ENCODE assay signal across 26 mouse cellular contexts in genomic region chr6:96595201-96595600, GRCm38 (mm10).
DNase-seq lines count a peak whose midpoint lies in the region; ATAC-seq and TF ChIP-seq lines count a peak whose summit lies in the region.
"Had no signal": no experiment of that assay in that cellular context is flagged by ENCODE, and none has a peak within 500 bp of the region (broad histone marks: within the 10 kb centered on the region; RNA-seq: fewer than 3 reads in every experiment).

No protein-coding gene starts in this region.

- no peak overlapping the region for H3K4me2 ChIP-seq in kidney, embryonic 16.5 days (replicated peaks; ENCODE audit: low read depth, low read length)
- no peak overlapping the region for H3K4me2 ChIP-seq in heart, embryonic 11.5 days
- H3K4me2 ChIP-seq: embryonic facial prominence, embryonic 13.5 days; embryonic facial prominence, embryonic 15.5 days; forebrain, embryonic 12.5 days had no signal

- no peak overlapping the region for H3K27ac ChIP-seq in ES-Bruce4 (ENCODE audit: insufficient read depth, low read length)
- no peak overlapping the region for H3K27ac ChIP-seq in ES-E14 (ENCODE audit: insufficient read depth, low read depth, low read length, poor library complexity, severe bottlenecking)
- H3K27ac ChIP-seq in kidney, embryonic 16.5 days (ENCODE audit: low read length) = no peak overlapping the region
- H3K27ac ChIP-seq in heart, embryonic 11.5 days (ENCODE audit: low read depth, low read length) = no peak overlapping the region
- H3K27ac ChIP-seq: embryonic facial prominence, embryonic 13.5 days; embryonic facial prominence, embryonic 15.5 days; forebrain, embryonic 10.5 days; forebrain, embryonic 12.5 days had no signal

- H3K27me3 ChIP-seq in E14TG2a.4 (ENCODE audit: insufficient read depth, low read length) (no peaks in the 10 kb centered on the region), ES-Bruce4 (ENCODE audit: control insufficient read depth, insufficient read depth, low read length, poor library complexity, severe bottlenecking) (no peaks in the 10 kb centered on the region)
- H3K27me3 ChIP-seq in kidney, embryonic 16.5 days (ENCODE audit: insufficient read depth, low read length) = no peaks in the 10 kb centered on the region
- H3K27me3 ChIP-seq in heart, embryonic 11.5 days (ENCODE audit: control insufficient read depth, insufficient read depth, low read length) = no peaks in the 10 kb centered on the region
- H3K27me3 ChIP-seq: embryonic facial prominence, embryonic 13.5 days; embryonic facial prominence, embryonic 15.5 days; forebrain, embryonic 12.5 days had no signal

- TF ChIP-seq CTCF in E14TG2a.4 (conservative IDR thresholded peaks at IDR 0.05; ENCODE audit: low read length) (no peak), ES-Bruce4 (IDR thresholded peaks at IDR 0.05; ENCODE audit: low read depth, low read length) (no peak)

- H3K4me3 ChIP-seq in E14TG2a.4 (replicated peaks; ENCODE audit: low read length) = peak overlapping the region; percentile 37; the same call in 1 of the 2 replicates
- peak overlapping the region; percentile 30; the same call in 1 of the 2 replicates for H3K4me3 ChIP-seq in ES-Bruce4 (ENCODE audit: low read depth, low read length)
- H3K4me3 ChIP-seq in ES-E14 (ENCODE audit: insufficient read depth in 1 of 2, low read depth in 1 of 2, low read length in 2 of 2, poor library complexity in 1 of 2, severe bottlenecking in 1 of 2) = peak overlapping the region; percentile 23 to 39; a peak in 3 of 4 replicates
- H3K4me3 ChIP-seq in kidney, embryonic 16.5 days (ENCODE audit: low read length) = no peak overlapping the region
- no peak overlapping the region for H3K4me3 ChIP-seq in heart, embryonic 11.5 days (ENCODE audit: low read depth, low read length)
- H3K4me3 ChIP-seq: embryonic facial prominence, embryonic 13.5 days; embryonic facial prominence, embryonic 15.5 days; erythroblast, embryonic 14.5 days; forebrain, embryonic 10.5 days; forebrain, embryonic 12.5 days had no signal

- 0 out of 2 replicates have a peak, but pooled peaks cover 3% of the 10 kb centered on the region for H3K4me1 ChIP-seq in E14TG2a.4 (replicated peaks; ENCODE audit: low read depth, low read length)
- no peaks in the 10 kb centered on the region for H3K4me1 ChIP-seq in ES-Bruce4 (ENCODE audit: control insufficient read depth, insufficient read depth, low read length)
- no peaks in the 10 kb centered on the region for H3K4me1 ChIP-seq in ES-E14 (ENCODE audit: control insufficient read depth in 2 of 2, insufficient read depth in 2 of 2, low read length in 2 of 2, poor library complexity in 1 of 2)
- no peaks in the 10 kb centered on the region for H3K4me1 ChIP-seq in kidney, embryonic 16.5 days (ENCODE audit: insufficient read depth, low read length)
- H3K4me1 ChIP-seq in heart, embryonic 11.5 days (ENCODE audit: control insufficient read depth, insufficient read depth, low read length) = no peaks in the 10 kb centered on the region
- H3K4me1 ChIP-seq: embryonic facial prominence, embryonic 13.5 days; embryonic facial prominence, embryonic 15.5 days; forebrain, embryonic 10.5 days; forebrain, embryonic 12.5 days had no signal

- H3K9ac ChIP-seq in ES-Bruce4 (ENCODE audit: low read depth, poor library complexity, severe bottlenecking) = no peak overlapping the region
- H3K9ac ChIP-seq in ES-E14 (ENCODE audit: insufficient read depth, low read depth, low read length, poor library complexity, severe bottlenecking) = 0 out of 2 replicates have a peak overlapping the region, but pooled peaks have one; percentile 61
- no peak overlapping the region for H3K9ac ChIP-seq in kidney, embryonic 16.5 days (replicated peaks; ENCODE audit: low read length)
- no peak overlapping the region for H3K9ac ChIP-seq in heart, embryonic 11.5 days (ENCODE audit: low read depth, low read length)
- H3K9ac ChIP-seq: embryonic facial prominence, embryonic 13.5 days; embryonic facial prominence, embryonic 15.5 days; forebrain, embryonic 12.5 days had no signal

- TF ChIP-seq EP300 in ES-Bruce4 (IDR thresholded peaks at IDR 0.05; ENCODE audit: insufficient read depth, low read depth, low read length) = no peak

- no peak for TF ChIP-seq POLR2A in ES-Bruce4 (IDR thresholded peaks at IDR 0.05; ENCODE audit: insufficient read depth, low read length)

- DNase-seq in ES-E14 (ENCODE audit: low read depth, low spot score) (peak; percentile 9), WW6 (ENCODE audit: low read depth, low spot score) (peak; percentile 3)
- DNase-seq in gastrocnemius, adult 8-10 months (ENCODE audit: low spot score in 2 of 2) = no peak
- DNase-seq in spleen, adult 12 weeks (ENCODE audit: low spot score) = no peak
- DNase-seq: adrenal gland, adult 8-10 months; adrenal gland, postnatal 14 days; adrenal gland, postnatal 36 days; cerebellum, adult 11 months; cerebellum, adult 18-20 months; cerebellum, adult 8-10 months; cerebellum, adult 9-11 months; cerebellum, postnatal 14 days; cerebellum, postnatal 36 days; embryo, embryonic 11 days had no signal

- H3K36me3 ChIP-seq in E14TG2a.4 (ENCODE audit: insufficient read depth, low read length) = no peaks in the 10 kb centered on the region
- no peaks in the 10 kb centered on the region for H3K36me3 ChIP-seq in ES-Bruce4 (ENCODE audit: control insufficient read depth, insufficient read depth, low read length, poor library complexity, severe bottlenecking)
- no peaks in the 10 kb centered on the region for H3K36me3 ChIP-seq in ES-E14 (ENCODE audit: control insufficient read depth, insufficient read depth, low read length, poor library complexity, severe bottlenecking)
- no peaks in the 10 kb centered on the region for H3K36me3 ChIP-seq in kidney, embryonic 16.5 days (ENCODE audit: insufficient read depth, low read length)
- no peaks in the 10 kb centered on the region for H3K36me3 ChIP-seq in heart, embryonic 11.5 days (ENCODE audit: control insufficient read depth, insufficient read depth, low read length)
- H3K36me3 ChIP-seq: embryonic facial prominence, embryonic 13.5 days; embryonic facial prominence, embryonic 15.5 days; forebrain, embryonic 10.5 days; forebrain, embryonic 12.5 days had no signal

- H3K9me3 ChIP-seq in E14TG2a.4 (ENCODE audit: low read length) (no peaks in the 10 kb centered on the region), ES-Bruce4 (replicated peaks; ENCODE audit: control insufficient read depth, insufficient read depth, low read length, poor library complexity, severe bottlenecking) (0 out of 2 replicates have a peak, but pooled peaks cover 3% of the 10 kb centered on the region), ES-E14 (ENCODE audit: control insufficient read depth, insufficient read depth, low read depth, low read length) (no peaks in the 10 kb centered on the region)
- no peaks in the 10 kb centered on the region for H3K9me3 ChIP-seq in kidney, embryonic 16.5 days (ENCODE audit: low read length)
- H3K9me3 ChIP-seq in heart, embryonic 11.5 days (replicated peaks; ENCODE audit: control insufficient read depth, low read length) = no peaks in the 10 kb centered on the region
- H3K9me3 ChIP-seq: embryonic facial prominence, embryonic 13.5 days; embryonic facial prominence, embryonic 15.5 days; forebrain, embryonic 10.5 days; forebrain, embryonic 12.5 days had no signal

- in situ Hi-C loops in ES-E14 (cut with MboI; ENCODE audit: low sequenced_read_pairs in 2 of 2, unreplicated experiment in 2 of 2) = no loop called here

- 92% methylated on average over 9 of the region's 10 CpGs for WGBS in kidney, embryonic 16.5 days
- 84% methylated on average over 10 of the region's 10 CpGs for WGBS in heart, embryonic 11.5 days (ENCODE audit: insufficient replicate concordance)

- ATAC-seq in kidney, embryonic 16.5 days (ENCODE audit: low FRiP score, low TSS enrichment) = no peak
- ATAC-seq in heart, embryonic 11.5 days (replicated peaks; ENCODE audit: insufficient number of reproducible peaks, low FRiP score, low TSS enrichment) = no peak
- ATAC-seq: activated CD4-positive, CD25-positive, alpha-beta regulatory T cell, adult 4 months; forebrain, embryonic 14.5 days; forebrain, embryonic 16.5 days had no signal

TF ChIP-seq in ES-E14, 5 proteins besides CTCF, POLR2A, EP300 and RAD21:
- TF ChIP-seq CHD2 (IDR thresholded peaks at IDR 0.05; ENCODE audit: low read depth, low read length) = no peak
- TF ChIP-seq HCFC1 (IDR thresholded peaks at IDR 0.05; ENCODE audit: borderline replicate concordance, insufficient read depth, low read length) = no peak
- no peak for TF ChIP-seq MAFK (IDR thresholded peaks at IDR 0.05; ENCODE audit: insufficient read depth, low read depth, low read length)
- no peak for TF ChIP-seq ZNF384 (IDR thresholded peaks at IDR 0.05; ENCODE audit: low read depth, low read length)
- no peak for TF ChIP-seq ZC3H11A (IDR thresholded peaks at IDR 0.05; ENCODE audit: borderline replicate concordance, low read depth, low read length)

Comparison
In these comparisons a context has a peak if more than half of its experiments do, and no peak if none do; other contexts are left out.
1. H3K4me3 ChIP-seq: peak in E14TG2a.4 (single experiment), ES-Bruce4 (single experiment) and ES-E14 (2 of 2); none in kidney, embryonic 16.5 days (single experiment) and heart, embryonic 11.5 days (single experiment).
2. DNase-seq: peak in ES-E14 (single experiment) and WW6 (single experiment); none in gastrocnemius, adult 8-10 months (0 of 2) and spleen, adult 12 weeks (single experiment).